In the genomic region with DNA sequence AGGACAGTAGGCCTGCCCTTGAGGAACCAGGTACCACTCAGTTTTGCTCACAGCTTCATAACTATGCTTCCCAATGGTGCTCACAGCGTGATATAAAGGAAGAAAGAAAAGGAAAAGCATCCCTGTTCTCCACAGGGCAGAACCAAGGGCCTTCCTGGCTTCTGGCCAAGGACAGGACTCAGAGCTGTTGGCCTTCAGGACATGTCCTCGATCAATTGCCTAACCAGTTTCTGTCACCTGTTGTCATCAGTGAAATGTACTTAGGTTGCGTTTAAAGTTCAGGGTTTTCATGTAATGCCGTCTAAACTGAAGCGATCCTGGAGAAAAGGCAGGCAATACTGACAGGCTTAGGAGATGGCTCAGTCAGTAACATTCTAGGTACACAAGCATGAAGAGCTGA, we compare ENCODE assay signal across 15 mouse cellular contexts.
"Had no signal": no experiment of that assay in that cellular context is flagged by ENCODE, and none has a peak within 500 bp of the region (broad histone marks: within the 10 kb centered on the region; RNA-seq: fewer than 3 reads in every experiment).

No protein-coding gene starts in this region.

- DNase-seq: kidney, adult 9 months; kidney, postnatal 4 days; layer of hippocampus, postnatal 36 days; liver; lung, postnatal 14 days; retina, postnatal 1 day; thymus, adult 18-20 months; thymus, postnatal 14 days had no signal

- H3K4me3 ChIP-seq: limb, embryonic 12.5 days; lung, embryonic 15.5 days; midbrain, embryonic 12.5 days; neural tube, embryonic 13.5 days had no signal

- H3K27me3 ChIP-seq: limb, embryonic 12.5 days; lung, embryonic 15.5 days; midbrain, embryonic 12.5 days; neural tube, embryonic 13.5 days had no signal

- H3K27ac ChIP-seq: kidney, postnatal 0 days; limb, embryonic 12.5 days; lung, embryonic 15.5 days; midbrain, embryonic 12.5 days; neural tube, embryonic 13.5 days had no signal

- H3K4me2 ChIP-seq: limb, embryonic 12.5 days; lung, embryonic 15.5 days; midbrain, embryonic 12.5 days; neural tube, embryonic 13.5 days had no signal

- H3K9me3 ChIP-seq: limb, embryonic 12.5 days; lung, embryonic 15.5 days; midbrain, embryonic 12.5 days; neural tube, embryonic 13.5 days had no signal

- ATAC-seq: intestine, postnatal 0 days; midbrain, embryonic 16.5 days had no signal

- H3K36me3 ChIP-seq: limb, embryonic 12.5 days; lung, embryonic 15.5 days; midbrain, embryonic 12.5 days; neural tube, embryonic 13.5 days had no signal

- H3K9ac ChIP-seq: limb, embryonic 12.5 days; lung, embryonic 15.5 days; midbrain, embryonic 12.5 days; neural tube, embryonic 13.5 days had no signal
